Mouse (Mus musculus): ENCODE results near the gene Tmem158.

GRCm38 (mm10) chr9:123258796-123259195, 1.8 kb downstream of the Tmem158 start:
- TF ChIP-seq POLR2A (IDR thresholded peaks at IDR 0.05; ENCODE audit: borderline replicate concordance, extremely low read depth, insufficient read depth, insufficient read length, poor library complexity, severe bottlenecking) (no peak), CTCF (IDR thresholded peaks at IDR 0.05; ENCODE audit: borderline replicate concordance, extremely low read depth, insufficient read depth, insufficient read length) (no peak)
